Mouse (Mus musculus): ENCODE measurements around the gene Scml2. TPM values are rescaled to one million over a fixed set of nuclear protein-coding genes. Genes with fewer than 3 reads are reported as not detected.

The Scml2 gene
- total RNA-seq (2023): not detected

DNA sequence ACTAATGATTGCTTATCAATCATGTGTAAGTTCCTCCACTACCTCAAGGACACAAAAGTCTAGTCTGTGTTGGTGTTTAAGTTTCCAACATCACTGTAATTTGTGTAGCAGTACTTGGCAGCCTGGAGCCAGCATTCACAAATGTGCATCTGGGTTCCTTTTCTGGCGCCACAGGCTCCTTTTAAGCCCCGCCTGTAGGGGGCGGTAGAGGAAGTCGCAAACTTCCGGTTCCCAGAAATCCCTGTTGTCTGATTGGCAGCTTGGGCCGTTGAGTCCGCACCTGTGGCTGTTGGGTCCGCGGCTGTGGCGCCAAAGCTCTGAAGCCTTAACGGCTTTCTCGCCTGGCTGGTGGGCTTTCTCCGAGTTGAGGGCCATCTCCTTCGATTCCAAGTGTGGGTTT is at the start of gene Scml2:
TSS of gene Scml2 (plus strand) at position 301 of the 400 bp plus-strand sequence.

DNA sequence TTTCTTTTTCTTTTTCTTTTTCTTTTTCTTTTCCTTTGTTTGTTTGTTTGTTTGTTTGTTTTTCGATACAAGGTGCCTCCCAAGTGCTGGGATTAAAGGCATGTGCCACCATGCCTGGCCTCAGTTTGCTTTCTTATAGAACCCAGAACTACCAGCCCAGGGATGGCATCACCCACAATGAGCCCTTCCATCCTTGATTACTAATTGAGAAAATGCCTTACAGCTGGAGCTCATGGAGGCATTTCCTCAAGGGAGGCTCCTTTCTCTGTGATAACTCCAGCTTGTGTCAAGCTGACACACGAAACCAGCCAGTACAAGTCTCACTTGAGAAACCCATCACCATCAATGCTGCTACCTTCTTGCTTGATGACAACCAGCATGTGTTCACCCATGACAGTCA is 170.2 kb downstream of the Scml2 start, which contains the start of gene Gm15262:
TSS of gene Gm15262 (plus strand) at position 301 of the 400 bp plus-strand sequence.

Other genes with a start within 250 kb of the Scml2 start
- under 1 TPM; 0.36 to 0.52 TPM for gene Gja6, start 210.1 kb upstream of the Scml2 start, total RNA-seq (2023)
- gene Cdkl5, start 122.5 kb upstream of the Scml2 start, total RNA-seq (2023): 1 to 10 TPM; 1.8 to 2.8 TPM
- not detected for gene Gm15262, start 170.3 kb downstream of the Scml2 start, total RNA-seq (2023)